21 mouse cellular contexts compared by ENCODE assay signal in genomic region chr7:121966169-121966568, GRCm38 (mm10).
"Had no signal": no experiment of that assay in that cellular context is flagged by ENCODE, and none has a peak within 500 bp of the region (broad histone marks: within the 10 kb centered on the region; RNA-seq: fewer than 3 reads in every experiment).

No protein-coding gene starts in this region.

- H3K27ac ChIP-seq: limb, embryonic 12.5 days; limb, embryonic 15.5 days; liver, embryonic 15.5 days; stomach, embryonic 15.5 days had no signal

- H3K9ac ChIP-seq: limb, embryonic 12.5 days; limb, embryonic 15.5 days; liver, embryonic 15.5 days; stomach, embryonic 15.5 days had no signal

- H3K4me2 ChIP-seq: limb, embryonic 12.5 days; limb, embryonic 15.5 days; liver, embryonic 11.5 days; liver, embryonic 15.5 days; midbrain, embryonic 11.5 days; stomach, embryonic 15.5 days had no signal

- DNase-seq: kidney, adult 18-20 months; kidney, adult 9 months; kidney, postnatal 14 days; kidney, postnatal 4 days; left cerebral cortex, postnatal 4 days; lung, adult 2 months; lung, postnatal 14 days; lung, postnatal 4 days; midbrain, embryonic 14.5 days; right cerebral cortex, adult 18-20 months; right cerebral cortex, postnatal 14 days; right cerebral cortex, postnatal 4 days; spleen, adult 18-20 months; thymus, postnatal 36 days had no signal

- H3K9me3 ChIP-seq: limb, embryonic 12.5 days; limb, embryonic 15.5 days; liver, embryonic 15.5 days; megakaryocyte, embryonic 14.5 days; stomach, embryonic 15.5 days had no signal

- H3K4me1 ChIP-seq: limb, embryonic 12.5 days; limb, embryonic 15.5 days; stomach, embryonic 15.5 days had no signal

- H3K4me3 ChIP-seq: limb, embryonic 12.5 days; limb, embryonic 15.5 days; liver, embryonic 15.5 days; megakaryocyte, embryonic 14.5 days; stomach, embryonic 15.5 days had no signal

- H3K27me3 ChIP-seq: limb, embryonic 12.5 days; limb, embryonic 15.5 days; liver, embryonic 15.5 days; megakaryocyte, embryonic 14.5 days; stomach, embryonic 15.5 days had no signal
